Mouse (Mus musculus): ENCODE measurements around the gene Zfp57.

GRCm38 (mm10) chr17:36953062-36953461, 47.9 kb upstream of the Zfp57 start:
- TF ChIP-seq CTCF (conservative IDR thresholded peaks at IDR 0.05 in 1 of 2, IDR thresholded peaks at IDR 0.05 in 1 of 2; ENCODE audit: low read depth in 2 of 2, low read length in 2 of 2) (no peak), POLR2AphosphoS2 (IDR thresholded peaks at IDR 0.05; ENCODE audit: low read depth, low read length) (0 out of 2 replicates have a peak, but pooled peaks have one; percentile 27), USF1 (IDR thresholded peaks at IDR 0.05; ENCODE audit: low read depth, low read length) (no peak), ZKSCAN1 (IDR thresholded peaks at IDR 0.05; ENCODE audit: borderline replicate concordance, low read depth, low read length) (no peak), IRF4 (IDR thresholded peaks at IDR 0.05; ENCODE audit: low read depth, low read length) (no peak), EP300 (IDR thresholded peaks at IDR 0.05; ENCODE audit: low read length) (no peak), POLR2A (IDR thresholded peaks at IDR 0.05; ENCODE audit: low read depth, low read length) (no peak), BHLHE40 (IDR thresholded peaks at IDR 0.05; ENCODE audit: low read depth, low read length) (no peak), HCFC1 (IDR thresholded peaks at IDR 0.05; ENCODE audit: low read depth, low read length) (no peak), CHD1 (IDR thresholded peaks at IDR 0.05; ENCODE audit: low read depth, low read length) (no peak), E2F4 (IDR thresholded peaks at IDR 0.05; ENCODE audit: insufficient replicate concordance, low read depth, low read length) (no peak), PAX5 (IDR thresholded peaks at IDR 0.05; ENCODE audit: low read length) (no peak), GABPA (IDR thresholded peaks at IDR 0.05; ENCODE audit: insufficient replicate concordance, low read depth, low read length) (no peak), NELFE (IDR thresholded peaks at IDR 0.05; ENCODE audit: low read depth, low read length) (no peak)

Data from CH12.LX (cell line).